In the genomic region with DNA sequence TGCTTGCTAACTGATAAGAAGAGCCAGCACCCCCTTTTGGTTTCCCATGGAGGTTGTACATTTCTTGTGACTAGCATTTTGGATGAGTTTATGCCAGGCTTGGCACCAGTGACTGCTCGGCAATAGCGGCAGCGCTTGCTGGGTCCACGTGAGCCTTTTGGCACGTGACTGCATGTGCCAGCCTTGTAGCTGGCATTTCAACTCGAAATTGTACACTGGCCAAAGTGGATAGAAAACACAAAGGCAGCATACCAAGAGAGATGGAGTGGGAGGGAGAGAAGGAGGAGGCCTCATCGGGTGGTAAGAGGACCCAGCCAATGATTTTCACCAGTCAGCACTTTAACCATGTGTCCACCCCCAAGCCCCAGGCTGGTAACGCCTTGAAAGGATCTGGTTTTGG, we compare ENCODE assay signal across 8 mouse cellular contexts. TPM values are rescaled to one million over a fixed set of nuclear protein-coding genes. Genes with fewer than 3 reads are reported as not detected.
DNase-seq lines count a peak whose midpoint lies in the region; ATAC-seq and TF ChIP-seq lines count a peak whose summit lies in the region.

No protein-coding gene starts in this region.

- peak; percentile 46 for TF ChIP-seq CTCF in forebrain, postnatal 0 days (IDR thresholded peaks at IDR 0.05; ENCODE audit: low read depth)

- H3K9me3 ChIP-seq in forebrain, embryonic 14.5 days (replicated peaks; ENCODE audit: control insufficient read depth, low read length): no peaks in the 10 kb centered on the region
- no peaks in the 10 kb centered on the region for H3K9me3 ChIP-seq in forebrain, embryonic 11.5 days (ENCODE audit: control insufficient read depth, low read length)
- no peaks in the 10 kb centered on the region for H3K9me3 ChIP-seq in forebrain, postnatal 0 days (ENCODE audit: low read length)

- H3K27me3 ChIP-seq in forebrain, embryonic 14.5 days (replicated peaks; ENCODE audit: control insufficient read depth, insufficient read depth, low read length): no peaks in the 10 kb centered on the region
- H3K27me3 ChIP-seq in forebrain, embryonic 11.5 days (ENCODE audit: control insufficient read depth, insufficient read depth, low read length): no peaks in the 10 kb centered on the region
- no peaks in the 10 kb centered on the region for H3K27me3 ChIP-seq in forebrain, postnatal 0 days (ENCODE audit: insufficient read depth, low read length)

- H3K27ac ChIP-seq in forebrain, embryonic 14.5 days (ENCODE audit: low read depth, low read length): no peak overlapping the region
- no peak overlapping the region for H3K27ac ChIP-seq in forebrain, embryonic 11.5 days (ENCODE audit: low read depth, low read length)
- no peak overlapping the region; the same call in 1 of the 2 replicates for H3K27ac ChIP-seq in forebrain, postnatal 0 days (ENCODE audit: low read depth, low read length)

- no peak overlapping the region for H3K4me2 ChIP-seq in forebrain, embryonic 14.5 days (ENCODE audit: low read length)
- H3K4me2 ChIP-seq in forebrain, embryonic 11.5 days (ENCODE audit: low read depth, low read length, severe bottlenecking): no peak overlapping the region
- 0 out of 2 replicates have a peak overlapping the region, but pooled peaks have one; percentile 10 for H3K4me2 ChIP-seq in forebrain, postnatal 0 days (ENCODE audit: low read depth)

- H3K4me3 ChIP-seq in forebrain, embryonic 14.5 days (ENCODE audit: low read depth, low read length): no peak overlapping the region
- no peak overlapping the region for H3K4me3 ChIP-seq in forebrain, embryonic 11.5 days (ENCODE audit: low read depth, low read length)
- H3K4me3 ChIP-seq in forebrain, postnatal 0 days (ENCODE audit: low read depth, low read length): no peak overlapping the region

- no peaks in the 10 kb centered on the region for H3K36me3 ChIP-seq in forebrain, embryonic 14.5 days (ENCODE audit: control insufficient read depth, insufficient read depth, low read length)
- H3K36me3 ChIP-seq in forebrain, embryonic 11.5 days (ENCODE audit: control insufficient read depth, insufficient read depth, low read length): no peaks in the 10 kb centered on the region
- no peaks in the 10 kb centered on the region for H3K36me3 ChIP-seq in forebrain, postnatal 0 days (ENCODE audit: insufficient read depth)

- peak; percentile 79 for ATAC-seq in forebrain, embryonic 14.5 days
- ATAC-seq in forebrain, embryonic 11.5 days (replicated peaks; ENCODE audit: low FRiP score): no peak
- peak; percentile 83 for ATAC-seq in forebrain, postnatal 0 days
- ATAC-seq in megakaryocyte-erythroid progenitor cell, adult 5-6 weeks (replicated peaks; ENCODE audit: low FRiP score, low TSS enrichment, poor library complexity, severe bottlenecking): no peak

- peak; percentile 88 for DNase-seq in forebrain, embryonic 14.5 days (ENCODE audit: low spot score)
- DNase-seq in forebrain, embryonic 11.5 days (ENCODE audit: low spot score): no peak
- DNase-seq in adrenal gland, adult 2 months: peak; percentile 79
- peak; percentile 88 for DNase-seq in forebrain, postnatal 0 days
- DNase-seq in left cerebral cortex, adult 8-10 months (ENCODE audit: low spot score in 2 of 2): peak; percentile 8 to 65
- peak; percentile 55 to 56 for DNase-seq in right cerebral cortex, postnatal 36 days (ENCODE audit: low spot score in 2 of 2)
- no peak for DNase-seq in thymus, postnatal 0 days (ENCODE audit: low spot score)

- H3K9ac ChIP-seq in forebrain, embryonic 14.5 days (ENCODE audit: low read length): no peak overlapping the region
- H3K9ac ChIP-seq in forebrain, embryonic 11.5 days (ENCODE audit: low read length): no peak overlapping the region
- no peak overlapping the region for H3K9ac ChIP-seq in forebrain, postnatal 0 days

- peaks cover 9% of the 10 kb centered on the region; the same call in 1 of the 2 replicates for H3K4me1 ChIP-seq in forebrain, embryonic 14.5 days (ENCODE audit: control insufficient read depth, insufficient read depth, low read length)
- H3K4me1 ChIP-seq in forebrain, embryonic 11.5 days (replicated peaks; ENCODE audit: control insufficient read depth, insufficient read depth, low read length): 0 out of 2 replicates have a peak, but pooled peaks cover 2% of the 10 kb centered on the region
- peaks cover 12% of the 10 kb centered on the region; the same call in 1 of the 2 replicates for H3K4me1 ChIP-seq in forebrain, postnatal 0 days (ENCODE audit: insufficient read depth)

- WGBS in forebrain, embryonic 14.5 days: 36% methylated on average over 8 of the region's 8 CpGs
- 77% methylated on average over 8 of the region's 8 CpGs for WGBS in forebrain, embryonic 11.5 days
- WGBS in forebrain, postnatal 0 days: 24% methylated on average over 8 of the region's 8 CpGs

RNA-seq across cellular contexts. Expression of gene Gpr6, which starts 34.4 kb away (rescaled TPM):
- 1.5 and 2.3 TPM in 2 replicates for polyA plus RNA-seq in forebrain, embryonic 14.5 days (2014; fragmentation: Nextera tagmentation; extraction: Ambion mirVana)
- not detected in 2 replicates for polyA plus RNA-seq in forebrain, embryonic 11.5 days (2014; fragmentation: Nextera tagmentation; extraction: Ambion mirVana)
- not detected for total RNA-seq in adrenal gland, adult 2 months (2021)
- polyA plus RNA-seq in adrenal gland, adult 2 months (2012; rRNA removed): not detected in 2 replicates
- total RNA-seq in forebrain, postnatal 0 days (2014; rRNA removed): 4.9 and 14.2 TPM in 2 replicates
- polyA plus RNA-seq in forebrain, postnatal 0 days (2015; fragmentation: Nextera tagmentation; extraction: Ambion mirVana): 2.3 and 2.7 TPM in 2 replicates
- 10 to 100 TPM; 21.5 to 26.4 (median 23.6) TPM for total RNA-seq in left cerebral cortex, adult 8-10 months (2022)
- not detected in 2 replicates for total RNA-seq in megakaryocyte-erythroid progenitor cell, adult 5-6 weeks (2014; fragmentation: Nextera tagmentation)
- total RNA-seq in megakaryocyte-erythroid progenitor cell, adult 5-6 weeks (2017): not detected in 2 replicates
- not detected in 2 replicates for polyA plus RNA-seq in thymus, postnatal 0 days (2015; fragmentation: Nextera tagmentation; extraction: Ambion mirVana)

Comparison
In these comparisons a context has a peak if more than half of its experiments do, and no peak if none do; other contexts are left out.
1. ATAC-seq: peak in forebrain, embryonic 14.5 days (single experiment) and forebrain, postnatal 0 days (single experiment); none in forebrain, embryonic 11.5 days (single experiment) and megakaryocyte-erythroid progenitor cell, adult 5-6 weeks (single experiment).
2. DNase-seq: peak in forebrain, embryonic 14.5 days (single experiment), adrenal gland, adult 2 months (single experiment), forebrain, postnatal 0 days (single experiment), left cerebral cortex, adult 8-10 months (2 of 2) and right cerebral cortex, postnatal 36 days (2 of 2); none in forebrain, embryonic 11.5 days (single experiment) and thymus, postnatal 0 days (single experiment).